Mouse (Mus musculus) midbrain, embryonic 15.5 days (tissue): ENCODE results near the gene Fsd1l. TPM values are rescaled to one million over a fixed set of nuclear protein-coding genes. Genes with fewer than 3 reads are reported as not detected.
"Not testable (repeated sequence)": the region's sequence is repeated elsewhere in the genome, so short reads cannot be mapped to it uniquely, and the experiment has no call there.

Source experiments
- ATAC-seq: fragments of 200-750 bp; cut with Nextera tagmentation; replicated peaks from 2 replicates; pipeline ENCODE4 v1.8.0; 2017; ENCODE audit warnings: moderate TSS enrichment
- H3K27ac ChIP-seq: fragments of 300-500 bp; sonication (generic); 2 replicates; pipeline ENCODE4 v1.5.1; 2015; ENCODE audit warnings: mild to moderate bottlenecking, inconsistent platforms
- H3K27me3 ChIP-seq: fragments of 300-500 bp; sonication (generic); replicated peaks from 2 replicates; pipeline ENCODE4 v1.6.1; 2015; ENCODE audit warnings: inconsistent platforms
- H3K36me3 ChIP-seq: fragments of 300-500 bp; sonication (generic); replicated peaks from 2 replicates; pipeline ENCODE4 v1.6.1; 2015; ENCODE audit warnings: inconsistent platforms
- H3K4me1 ChIP-seq: fragments of 300-500 bp; sonication (generic); 2 replicates; pipeline ENCODE4 v1.6.1; 2015; ENCODE audit warnings: inconsistent platforms
- H3K4me2 ChIP-seq: fragments of 300-500 bp; sonication (generic); 2 replicates; pipeline ENCODE4 v1.6.1; 2015; ENCODE audit warnings: inconsistent platforms, mild to moderate bottlenecking, moderate library complexity
- H3K4me3 ChIP-seq: fragments of 300-500 bp; sonication (generic); 2 replicates; pipeline ENCODE4 v1.5.1; 2015; ENCODE audit warnings: mild to moderate bottlenecking, inconsistent platforms
- H3K9ac ChIP-seq: fragments of 300-500 bp; sonication (generic); 2 replicates; pipeline ENCODE4 v1.6.1; 2015; ENCODE audit warnings: mild to moderate bottlenecking, inconsistent platforms
- H3K9me3 ChIP-seq: fragments of 300-500 bp; sonication (generic); 2 replicates; pipeline ENCODE4 v1.6.1; 2016; ENCODE audit warnings: inconsistent platforms
- WGBS: fragments of 180-500 bp; shearing (Covaris S2); methylation state at CpG from one replicate; pipeline ENCODE4 v1.1.7; 2015; ENCODE audit warnings: mixed read lengths; 5-methylcytosine and 5-hydroxymethylcytosine counted together
- polyA plus RNA-seq: library from polyadenylated mRNA; unstranded; fragments of >200 nt; fragmentation: Nextera tagmentation; extraction: Ambion mirVana; gene quantifications from 2 replicates; pipeline ENCODE4 v1.2.1, GENCODE M21; 2015

Fsd1l gene
- polyA plus RNA-seq, 1 experiment from 2014 or later, result 42.7 TPM

GRCm38 (mm10) chr4:53714051-53714814 lies 83.0 kb downstream of the Fsd1l start:
- Histone ChIP-seq H3K4me3 (peak overlapping the region; percentile 75), H3K4me1 (peaks cover 10% of the 10 kb centered on the region), H3K27ac (peak overlapping the region; percentile 89), H3K9ac (peak overlapping the region; percentile 81), H3K36me3 (0 out of 2 replicates have a peak, but pooled peaks cover 2% of the 10 kb centered on the region), H3K27me3 (no peaks in the 10 kb centered on the region), H3K9me3 (no peaks in the 10 kb centered on the region), H3K4me2 (peak overlapping the region; percentile 71)
- ATAC-seq, result peak; percentile 96
- WGBS, result 8% methylated on average over 58 of the region's 58 CpGs

GRCm38 (mm10) chr4:53715977-53716376 lies 84.7 kb downstream of the Fsd1l start:
- no peak for ATAC-seq
- H3K4me1 ChIP-seq, result peaks cover 10% of the 10 kb centered on the region
- H3K4me3 ChIP-seq, result no peak overlapping the region
- no peaks in the 10 kb centered on the region for H3K27me3 ChIP-seq
- no peak overlapping the region for H3K9ac ChIP-seq
- no peak overlapping the region for H3K27ac ChIP-seq
- H3K9me3 ChIP-seq, result no peaks in the 10 kb centered on the region
- no peak overlapping the region for H3K4me2 ChIP-seq
- H3K36me3 ChIP-seq, result 0 out of 2 replicates have a peak, but pooled peaks cover 4% of the 10 kb centered on the region

GRCm38 (mm10) chr4:53717546-53717945 lies 86.3 kb downstream of the Fsd1l start:
- Histone ChIP-seq H3K4me1 (peaks cover 10% of the 10 kb centered on the region), H3K4me3 (no peak overlapping the region), H3K27me3 (no peaks in the 10 kb centered on the region), H3K9me3 (no peaks in the 10 kb centered on the region), H3K27ac (no peak overlapping the region), H3K36me3 (0 out of 2 replicates have a peak, but pooled peaks cover 7% of the 10 kb centered on the region), H3K4me2 (no peak overlapping the region), H3K9ac (no peak overlapping the region)
- no peak for ATAC-seq
- WGBS, result 89% methylated on average over 4 of the region's 4 CpGs

GRCm38 (mm10) chr4:53718261-53718660 lies 87.0 kb downstream of the Fsd1l start:
- Histone ChIP-seq H3K9ac (no peak overlapping the region), H3K4me2 (no peak overlapping the region), H3K27me3 (no peaks in the 10 kb centered on the region), H3K36me3 (0 out of 2 replicates have a peak, but pooled peaks cover 7% of the 10 kb centered on the region), H3K9me3 (no peaks in the 10 kb centered on the region), H3K4me1 (peaks cover 10% of the 10 kb centered on the region), H3K27ac (no peak overlapping the region), H3K4me3 (no peak overlapping the region)
- no peak for ATAC-seq
- 89% methylated on average over 5 of the region's 5 CpGs for WGBS

GRCm38 (mm10) chr4:53722506-53722905 lies 91.2 kb downstream of the Fsd1l start:
- H3K4me3 ChIP-seq, result no peak overlapping the region
- H3K4me2 ChIP-seq, result no peak overlapping the region
- no peak overlapping the region for H3K9ac ChIP-seq
- WGBS, result 77% methylated on average over 4 of the region's 4 CpGs
- H3K4me1 ChIP-seq, result no peaks in the 10 kb centered on the region
- no peak for ATAC-seq
- H3K9me3 ChIP-seq, result no peaks in the 10 kb centered on the region
- no peaks in the 10 kb centered on the region for H3K27me3 ChIP-seq
- H3K27ac ChIP-seq, result no peak overlapping the region
- 0 out of 2 replicates have a peak, but pooled peaks cover 5% of the 10 kb centered on the region for H3K36me3 ChIP-seq

- not testable (repeated sequence) for H3K9ac ChIP-seq, H3K27me3 ChIP-seq, ATAC-seq, H3K4me2 ChIP-seq, H3K27ac ChIP-seq, H3K9me3 ChIP-seq, H3K4me1 ChIP-seq, H3K4me3 ChIP-seq, H3K36me3 ChIP-seq
- WGBS, result 93% methylated on average over 2 of the region's 2 CpGs
Observed at GRCm38 (mm10) chr4:53726100-53726499, 94.8 kb downstream of the Fsd1l start.

GRCm38 (mm10) chr4:53728121-53728520 lies 96.8 kb downstream of the Fsd1l start:
- Histone ChIP-seq H3K27ac (no peak overlapping the region), H3K4me1 (no peaks in the 10 kb centered on the region), H3K9ac (no peak overlapping the region), H3K4me3 (no peak overlapping the region), H3K36me3 (peaks cover 12% of the 10 kb centered on the region; the same call in 1 of the 2 replicates), H3K27me3 (no peaks in the 10 kb centered on the region), H3K9me3 (no peaks in the 10 kb centered on the region), H3K4me2 (no peak overlapping the region)
- 95% methylated on average over 1 of the region's 1 CpGs for WGBS
- no peak for ATAC-seq

- Histone ChIP-seq H3K27me3 (no peaks in the 10 kb centered on the region), H3K9me3 (no peaks in the 10 kb centered on the region), H3K36me3 (peaks cover 11% of the 10 kb centered on the region), H3K4me3 (no peak overlapping the region), H3K4me2 (no peak overlapping the region), H3K27ac (no peak overlapping the region), H3K9ac (no peak overlapping the region), H3K4me1 (no peaks in the 10 kb centered on the region)
- 26% methylated on average over 6 of the region's 6 CpGs for WGBS
- peak; percentile 83 for ATAC-seq
Observed at GRCm38 (mm10) chr4:53738956-53739616, 107.8 kb downstream of the Fsd1l start.

GRCm38 (mm10) chr4:53749831-53750230 lies 118.6 kb downstream of the Fsd1l start:
- no peaks in the 10 kb centered on the region for H3K27me3 ChIP-seq
- no peaks in the 10 kb centered on the region for H3K9me3 ChIP-seq
- no peak overlapping the region for H3K27ac ChIP-seq
- no peak overlapping the region for H3K4me3 ChIP-seq
- no peak overlapping the region for H3K4me2 ChIP-seq
- no peak overlapping the region for H3K9ac ChIP-seq
- ATAC-seq, result no peak
- peaks cover 11% of the 10 kb centered on the region; the same call in 1 of the 2 replicates for H3K36me3 ChIP-seq
- H3K4me1 ChIP-seq, result no peaks in the 10 kb centered on the region

- Histone ChIP-seq H3K27ac (no peak overlapping the region), H3K27me3 (no peaks in the 10 kb centered on the region), H3K9me3 (no peaks in the 10 kb centered on the region), H3K4me2 (no peak overlapping the region), H3K9ac (no peak overlapping the region), H3K4me1 (no peaks in the 10 kb centered on the region), H3K4me3 (no peak overlapping the region), H3K36me3 (peaks cover 11% of the 10 kb centered on the region; the same call in 1 of the 2 replicates)
- 79% methylated on average over 16 of the region's 16 CpGs for WGBS
- no peak for ATAC-seq
Observed at GRCm38 (mm10) chr4:53750391-53751120, 119.3 kb downstream of the Fsd1l start.
